Mouse (Mus musculus) liver, adult 2 months (tissue): Measurements from ENCODE around the gene Adgre4. TPM values are rescaled to one million over a fixed set of nuclear protein-coding genes. Genes with fewer than 3 reads are reported as not detected.

ENCODE experiments used
- DNase-seq: peaks from one replicate; pipeline ENCODE4 v3.0.0-alpha.2; 2011; ENCODE audit warnings: low read depth, low spot score; ENCODE audit errors: extremely low read depth
- H3K27ac ChIP-seq: fragments of 200-500 bp; replicated peaks from 2 replicates; pipeline ENCODE4 v1.5.1; 2012; ENCODE audit warnings: low read depth, mild to moderate bottlenecking, control low read depth, inconsistent platforms, low read length; ENCODE audit not compliant: insufficient read depth
- H3K27me3 ChIP-seq: fragments of 200-500 bp; 2 replicates; pipeline ENCODE4 v1.6.1; 2012; ENCODE audit warnings: mild to moderate bottlenecking, moderate library complexity, low read length, inconsistent platforms; ENCODE audit not compliant: control insufficient read depth, insufficient read depth
- H3K36me3 ChIP-seq: fragments of 200-500 bp; 2 replicates; pipeline ENCODE4 v1.6.1; 2012; ENCODE audit warnings: low read length, inconsistent platforms; ENCODE audit not compliant: control insufficient read depth, insufficient read depth
- H3K4me1 ChIP-seq: fragments of 200-500 bp; 2 replicates; pipeline ENCODE4 v1.6.1; 2011; ENCODE audit warnings: low read length; ENCODE audit not compliant: control insufficient read depth, insufficient read depth
- H3K4me3 ChIP-seq: fragments of 200-500 bp; 2 replicates; pipeline ENCODE4 v1.5.1; 2011; ENCODE audit warnings: low read depth, mild to moderate bottlenecking, control low read depth, low read length, moderate library complexity; ENCODE audit not compliant: insufficient read depth
- H3K79me2 ChIP-seq: fragments of 200-500 bp; 2 replicates; pipeline ENCODE4 v1.6.1; 2012; ENCODE audit warnings: inconsistent platforms, mild to moderate bottlenecking, low read length, moderate library complexity; ENCODE audit not compliant: control insufficient read depth, insufficient read depth
- H3K9ac ChIP-seq: fragments of 200-500 bp; 2 replicates; pipeline ENCODE4 v1.6.1; 2012; ENCODE audit warnings: low read depth, mild to moderate bottlenecking, control low read depth, inconsistent platforms, low read length
- CTCF ChIP-seq: fragments of 200-500 bp; IDR thresholded peaks from 2 replicates; pipeline ENCODE4 v1.5.1; 2011; ENCODE audit warnings: low read depth, low read length, control low read depth
- POLR2A ChIP-seq: fragments of 200-500 bp; IDR thresholded peaks from 2 replicates; pipeline ENCODE4 v1.6.1; 2011; ENCODE audit warnings: low read length, control low read depth; ENCODE audit not compliant: insufficient read depth; ENCODE audit errors: extremely low read depth
- WGBS: fragments of 180-500 bp; shearing (Covaris S2); methylation state at CpG from one replicate; pipeline ENCODE4 v1.1.7; 2018; 5-methylcytosine and 5-hydroxymethylcytosine counted together
- polyA plus RNA-seq: library from polyadenylated mRNA; depleted of rRNA; stranded (reverse); fragments of >200 nt; gene quantifications from 2 replicates; pipeline ENCODE4 v1.2.3, GENCODE M21; 2012
- total RNA-seq: library from RNA; depleted of rRNA; stranded (reverse); fragments of >200 nt; gene quantifications from 2 replicates; pipeline ENCODE4 v1.2.3, GENCODE M21; 2014

Adgre4 gene
- total and polyA plus RNA-seq, 2 experiments: 2.4 to 8.2 TPM

DNA sequence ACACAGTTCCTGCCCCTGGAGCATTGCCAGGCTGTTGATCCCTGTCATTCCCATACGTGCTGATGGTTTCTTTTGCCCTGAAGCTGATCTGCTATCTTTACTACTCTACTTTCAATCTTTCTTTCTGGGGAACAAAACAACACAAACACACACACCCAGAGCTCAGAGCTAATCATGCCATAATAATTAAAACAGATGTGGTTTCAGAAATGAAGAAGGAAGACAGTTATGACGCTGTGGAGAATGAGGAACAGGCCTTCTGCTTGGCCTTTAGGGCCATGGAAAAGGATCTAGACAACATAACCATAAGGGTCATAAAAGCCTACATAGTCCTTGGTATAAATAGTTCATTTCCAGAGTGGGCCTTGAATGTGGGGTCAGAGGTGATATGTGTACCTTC, 27.5 kb upstream of the Adgre4 start:
- peak; percentile 13 for DNase-seq
- no peaks in the 10 kb centered on the region for H3K36me3 ChIP-seq
- H3K4me3 ChIP-seq: no peak overlapping the region
- no peaks in the 10 kb centered on the region for H3K79me2 ChIP-seq
- H3K27me3 ChIP-seq: no peaks in the 10 kb centered on the region
- no peaks in the 10 kb centered on the region for H3K4me1 ChIP-seq
- TF ChIP-seq POLR2A (no peak), CTCF (no peak)
- no peak overlapping the region for H3K27ac ChIP-seq
- no peak overlapping the region for H3K9ac ChIP-seq
- WGBS: 78% methylated on average over 2 of the region's 2 CpGs

DNA sequence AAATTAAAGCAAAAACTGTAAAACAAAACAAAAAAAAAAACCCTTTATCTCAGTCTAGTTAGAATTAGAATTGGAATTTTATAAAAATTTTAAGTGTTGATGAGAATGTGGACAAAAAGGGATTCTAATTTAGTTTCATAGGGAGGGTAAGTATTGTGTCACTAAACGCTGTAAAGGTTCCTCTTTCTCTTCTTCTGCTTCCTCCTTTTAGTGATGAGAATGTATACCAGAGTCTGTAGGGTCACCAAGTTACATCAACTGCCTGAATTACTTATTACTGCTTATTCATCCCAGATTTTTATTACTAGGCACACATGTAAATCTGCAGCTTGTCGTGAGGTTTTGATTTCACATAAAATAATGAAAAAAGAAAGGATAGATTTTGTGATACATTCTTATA, 23.6 kb upstream of the Adgre4 start:
- Histone ChIP-seq H3K9ac (no peak overlapping the region), H3K79me2 (no peaks in the 10 kb centered on the region), H3K4me3 (no peak overlapping the region), H3K27me3 (no peaks in the 10 kb centered on the region), H3K36me3 (no peaks in the 10 kb centered on the region), H3K4me1 (no peaks in the 10 kb centered on the region), H3K27ac (no peak overlapping the region)
- 66% methylated on average over 2 of the region's 2 CpGs for WGBS
- peak; percentile 31 for DNase-seq
- TF ChIP-seq CTCF (no peak), POLR2A (no peak)

DNA sequence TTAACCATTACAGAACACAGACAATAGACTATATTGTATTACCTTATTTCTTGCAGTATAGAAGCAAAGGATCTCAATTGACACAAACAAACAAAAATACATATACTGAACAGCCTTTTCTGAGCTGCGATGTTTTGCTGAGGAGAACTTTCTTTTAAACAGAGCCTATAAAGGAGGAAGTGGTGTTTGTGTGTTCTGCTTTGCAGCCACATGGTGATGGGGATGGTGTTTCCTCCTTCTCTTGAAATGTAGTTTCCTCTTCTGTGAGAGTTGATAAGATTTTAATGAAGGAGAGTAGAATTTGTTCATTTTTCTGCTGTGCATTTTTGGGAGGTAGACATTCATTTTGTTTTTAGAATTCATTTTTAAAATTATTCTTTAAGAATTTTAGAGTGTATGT, 13.1 kb upstream of the Adgre4 start:
- peak; percentile 19 for DNase-seq
- Histone ChIP-seq H3K4me3 (no peak overlapping the region), H3K27ac (no peak overlapping the region), H3K79me2 (no peaks in the 10 kb centered on the region), H3K36me3 (no peaks in the 10 kb centered on the region), H3K4me1 (no peaks in the 10 kb centered on the region), H3K27me3 (no peaks in the 10 kb centered on the region), H3K9ac (no peak overlapping the region)
- 65% methylated on average over 1 of the region's 1 CpGs for WGBS
- TF ChIP-seq CTCF: no peak
- no peak for TF ChIP-seq POLR2A

DNA sequence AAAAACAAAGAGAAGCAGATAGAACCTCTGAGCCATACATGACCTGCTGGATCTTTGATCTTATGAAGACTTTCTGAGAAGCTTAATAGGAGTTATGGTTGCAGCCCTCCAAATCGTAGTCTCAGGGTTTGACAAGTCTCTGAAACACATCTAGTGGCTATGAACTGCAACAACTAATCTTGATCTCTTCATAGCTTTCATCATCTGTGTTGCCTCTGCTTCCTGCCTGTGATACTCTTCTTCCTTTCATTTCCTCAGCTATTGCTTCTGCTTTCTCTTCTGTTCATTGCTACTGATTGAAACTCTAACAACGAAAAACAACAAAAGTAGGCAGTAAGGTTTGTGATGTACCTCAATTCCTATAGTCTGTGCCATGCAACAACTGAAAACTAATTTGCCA, 1.4 kb downstream of the Adgre4 start:
- TF ChIP-seq POLR2A (no peak), CTCF (no peak)
- 76% methylated on average over 2 of the region's 2 CpGs for WGBS
- Histone ChIP-seq H3K27ac (no peak overlapping the region), H3K9ac (no peak overlapping the region), H3K79me2 (no peaks in the 10 kb centered on the region), H3K4me1 (no peaks in the 10 kb centered on the region), H3K27me3 (no peaks in the 10 kb centered on the region), H3K4me3 (no peak overlapping the region), H3K36me3 (no peaks in the 10 kb centered on the region)
- DNase-seq: peak; percentile 11

DNA sequence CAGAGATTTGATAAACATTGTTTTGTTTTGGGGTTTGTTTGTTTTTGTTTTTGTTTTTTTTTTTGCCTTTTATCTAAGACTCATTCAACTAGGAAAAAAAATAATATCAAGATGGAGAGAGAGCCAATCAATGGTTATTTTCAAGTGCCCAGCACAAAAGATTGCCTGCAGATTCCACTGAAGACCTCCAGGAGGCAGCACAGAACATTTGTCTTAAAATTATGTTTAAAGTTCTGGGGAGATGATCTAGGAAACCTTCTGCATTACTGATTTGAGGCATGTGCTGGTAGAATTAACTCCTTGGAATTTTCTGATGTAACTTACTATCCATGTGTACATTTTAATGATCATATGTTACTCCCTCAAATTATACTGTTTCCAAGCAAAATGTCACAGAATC, 63.9 kb downstream of the Adgre4 start:
- H3K4me1 ChIP-seq: no peaks in the 10 kb centered on the region
- H3K4me3 ChIP-seq: no peak overlapping the region
- no peak overlapping the region for H3K9ac ChIP-seq
- TF ChIP-seq POLR2A (no peak), CTCF (peak; percentile 29)
- H3K27ac ChIP-seq: no peak overlapping the region
- no peaks in the 10 kb centered on the region for H3K79me2 ChIP-seq
- H3K27me3 ChIP-seq: no peaks in the 10 kb centered on the region
- peak; percentile 18 for DNase-seq
- no peaks in the 10 kb centered on the region for H3K36me3 ChIP-seq

DNA sequence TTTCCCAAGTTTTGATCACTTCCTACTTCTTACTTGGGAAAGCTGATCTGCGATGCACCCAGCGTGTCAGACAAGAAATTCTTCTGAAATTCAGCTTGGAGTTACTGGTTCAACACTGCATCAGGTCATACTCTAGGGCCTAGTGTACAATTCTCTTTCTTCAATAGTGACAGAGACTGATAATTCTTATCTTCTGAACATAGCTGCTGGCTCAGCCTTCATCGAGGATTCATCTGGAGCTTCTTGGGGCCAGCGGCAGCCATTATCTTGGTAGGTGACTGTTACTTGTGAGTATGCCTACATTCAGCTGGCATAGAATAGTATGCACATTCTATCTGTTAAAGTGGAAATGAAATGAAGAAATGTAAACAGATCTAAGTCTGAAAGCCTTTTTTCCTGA, 67.1 kb downstream of the Adgre4 start:
- Histone ChIP-seq H3K79me2 (no peaks in the 10 kb centered on the region), H3K36me3 (no peaks in the 10 kb centered on the region), H3K27ac (no peak overlapping the region), H3K4me1 (no peaks in the 10 kb centered on the region), H3K9ac (no peak overlapping the region), H3K27me3 (no peaks in the 10 kb centered on the region), H3K4me3 (no peak overlapping the region)
- no peak for DNase-seq
- WGBS: 86% methylated on average over 4 of the region's 4 CpGs
- no peak for TF ChIP-seq POLR2A
- no peak for TF ChIP-seq CTCF
